Mouse (Mus musculus) megakaryocyte, embryonic 14.5 days (primary cell): ENCODE measurements around the gene Ccser1.

Source experiments
- FLI1 ChIP-seq: IDR thresholded peaks from 2 replicates; pipeline ENCODE4 v1.6.1; 2012; ENCODE audit warnings: low read length, inconsistent platforms, mixed read lengths
- GATA1 ChIP-seq: IDR thresholded peaks from 3 replicates; pipeline ENCODE4 v1.6.1; 2012; ENCODE audit warnings: mixed read lengths, low read length, inconsistent platforms, borderline replicate concordance

- TF ChIP-seq GATA1 (no peak), FLI1 (no peak)
These were observed 1018.6 kb downstream of the Ccser1 start for GRCm38 (mm10) chr6:62198768-62199167.
